Mouse (Mus musculus): ENCODE data around the gene Wfikkn2.

GRCm38 (mm10) chr11:94211651-94212488, 33.9 kb downstream of the Wfikkn2 start:
- TF ChIP-seq CTCF (conservative IDR thresholded peaks at IDR 0.05; ENCODE audit: insufficient read depth, insufficient read length, low read depth, low read length), result no peak
- no peak for TF ChIP-seq POLR2A (IDR thresholded peaks at IDR 0.05; ENCODE audit: low read depth, low read length)

Data from kidney, adult 2 months (tissue).